1 mouse cellular context compared by ENCODE assay signal in genomic region chr6:114647011-114647410, GRCm38 (mm10).
TF ChIP-seq lines count a peak whose summit lies in the region.

No protein-coding gene starts in this region.

TF ChIP-seq in MEL, 35 proteins besides CTCF, POLR2A, EP300 and RAD21 (continued from another document):
- TF ChIP-seq TCF12 (IDR thresholded peaks at IDR 0.05; ENCODE audit: low read depth, low read length) (no peak), NRF1 (IDR thresholded peaks at IDR 0.05; ENCODE audit: insufficient read depth, low read depth, low read length, poor library complexity, severe bottlenecking) (no peak), MAZ (IDR thresholded peaks at IDR 0.05; ENCODE audit: low read depth, low read length) (no peak)
